Mouse (Mus musculus): ENCODE measurements around the gene Mthfd1l.
"Not testable (repeated sequence)": the region's sequence is repeated elsewhere in the genome, so short reads cannot be mapped to it uniquely, and the experiment has no call there.

The Mthfd1l gene

GRCm38 (mm10) chr10:4200546-4201104 is 227.7 kb downstream of the Mthfd1l start:
- DNase-seq (ENCODE audit: low spot score in 2 of 2) = no peak

GRCm38 (mm10) chr10:4201141-4201540 is 228.2 kb downstream of the Mthfd1l start:
- DNase-seq (ENCODE audit: low spot score in 2 of 2) = no peak

GRCm38 (mm10) chr10:4203651-4204050 is 230.7 kb downstream of the Mthfd1l start:
- not testable (repeated sequence) for DNase-seq (ENCODE audit: low spot score in 2 of 2)

GRCm38 (mm10) chr10:4209040-4209439 is 236.1 kb downstream of the Mthfd1l start:
- no peak for DNase-seq (ENCODE audit: low spot score in 2 of 2)

GRCm38 (mm10) chr10:4210313-4211066 is 237.6 kb downstream of the Mthfd1l start:
- peak in 1 of 2 experiments; percentile 21 for DNase-seq (ENCODE audit: low spot score in 2 of 2)

- no peak for DNase-seq (ENCODE audit: low spot score in 2 of 2)
These were observed 238.1 kb downstream of the Mthfd1l start for GRCm38 (mm10) chr10:4211067-4211447.

Measured in frontal cortex, postnatal 10 days (tissue).